Mouse (Mus musculus) kidney, embryonic 14.5 days (tissue): ENCODE measurements around the gene Lingo1. TPM values are rescaled to one million over a fixed set of nuclear protein-coding genes. Genes with fewer than 3 reads are reported as not detected.
A peak's percentile ranks its signal among the peaks of the same experiment; 100 is the strongest.

Experiments used
- ATAC-seq: fragments of 200-750 bp; cut with Nextera tagmentation; 2 replicates; pipeline ENCODE4 v1.8.0; 2017; ENCODE audit warnings: moderate number of reproducible peaks, mild to moderate bottlenecking, moderate TSS enrichment, moderate library complexity; ENCODE audit not compliant: low FRiP score, low TSS enrichment
- H3K27ac ChIP-seq: fragments of 300-500 bp; sonication (generic); 2 replicates; pipeline ENCODE4 v1.5.1; 2014; ENCODE audit warnings: low read depth, mild to moderate bottlenecking, low read length, moderate library complexity, mixed read lengths
- H3K27me3 ChIP-seq: fragments of 300-500 bp; sonication (generic); 2 replicates; pipeline ENCODE4 v1.6.1; 2014; ENCODE audit warnings: mild to moderate bottlenecking, low read length; ENCODE audit not compliant: control insufficient read depth, insufficient read depth
- H3K36me3 ChIP-seq: fragments of 300-500 bp; sonication (generic); 2 replicates; pipeline ENCODE4 v1.6.1; 2014; ENCODE audit warnings: low read length, mixed read lengths; ENCODE audit not compliant: control insufficient read depth, insufficient read depth
- H3K4me1 ChIP-seq: fragments of 300-500 bp; sonication (generic); 2 replicates; pipeline ENCODE4 v1.6.1; 2014; ENCODE audit warnings: low read length, mixed read lengths; ENCODE audit not compliant: control insufficient read depth, insufficient read depth
- H3K4me2 ChIP-seq: fragments of 300-500 bp; sonication (generic); replicated peaks from 2 replicates; pipeline ENCODE4 v1.6.1; 2014; ENCODE audit warnings: low read depth, mild to moderate bottlenecking, low read length
- H3K4me3 ChIP-seq: fragments of 300-500 bp; sonication (generic); 2 replicates; pipeline ENCODE4 v1.5.1; 2014; ENCODE audit warnings: mild to moderate bottlenecking, low read length
- H3K9ac ChIP-seq: fragments of 300-500 bp; sonication (generic); 2 replicates; pipeline ENCODE4 v1.6.1; 2014; ENCODE audit warnings: low read depth, mild to moderate bottlenecking, low read length, moderate library complexity
- H3K9me3 ChIP-seq: fragments of 300-500 bp; sonication (generic); 2 replicates; pipeline ENCODE4 v1.6.1; 2016; ENCODE audit warnings: low read length; ENCODE audit not compliant: control insufficient read depth
- WGBS: fragments of 180-500 bp; shearing (Covaris S2); extraction: QIAGEN DNeasy Blood & Tissue Kit; methylation state at CpG from one replicate; pipeline ENCODE4 v1.1.7; 2014; 5-methylcytosine and 5-hydroxymethylcytosine counted together
- polyA plus RNA-seq: library from polyadenylated mRNA; unstranded; fragments of >200 nt; fragmentation: Nextera tagmentation; extraction: Ambion mirVana; gene quantifications from 2 replicates; pipeline ENCODE4 v1.2.1, GENCODE M21; 2014

Lingo1 gene
- polyA plus RNA-seq, 1 experiment from 2014 or later, result 4.6 TPM

DNA sequence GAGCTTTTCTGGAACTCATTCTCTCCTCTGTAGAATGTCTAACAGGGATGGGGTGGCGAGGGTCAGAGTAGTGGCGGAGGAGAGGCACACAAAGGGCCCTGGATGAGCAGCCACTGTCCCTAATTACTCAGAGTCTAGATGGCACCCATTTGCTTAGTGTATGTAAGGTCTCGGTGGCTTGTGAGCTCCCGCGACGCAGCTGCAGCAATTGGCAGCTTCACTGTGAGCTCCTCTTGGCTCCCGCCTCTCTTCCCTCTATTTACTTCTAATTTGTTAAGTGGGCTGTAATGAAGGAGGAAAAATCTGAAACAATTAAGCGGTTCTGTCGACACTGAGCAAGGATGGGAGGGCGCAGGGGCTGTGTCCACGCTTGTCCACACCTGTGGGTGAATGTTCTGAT, 195.6 kb downstream of the Lingo1 start:
- H3K9ac ChIP-seq, result no peak overlapping the region
- no peak for ATAC-seq
- H3K27me3 ChIP-seq, result no peaks in the 10 kb centered on the region
- H3K4me2 ChIP-seq, result no peak overlapping the region
- 35% methylated on average over 11 of the region's 11 CpGs for WGBS
- no peaks in the 10 kb centered on the region for H3K9me3 ChIP-seq
- no peak overlapping the region for H3K4me3 ChIP-seq
- H3K4me1 ChIP-seq, result peaks cover 9% of the 10 kb centered on the region
- no peak overlapping the region for H3K27ac ChIP-seq
- no peaks in the 10 kb centered on the region for H3K36me3 ChIP-seq

- Histone ChIP-seq H3K27me3 (no peaks in the 10 kb centered on the region), H3K36me3 (no peaks in the 10 kb centered on the region), H3K4me3 (no peak overlapping the region), H3K4me1 (0 out of 2 replicates have a peak, but pooled peaks cover 3% of the 10 kb centered on the region), H3K27ac (no peak overlapping the region), H3K4me2 (no peak overlapping the region), H3K9ac (no peak overlapping the region), H3K9me3 (no peaks in the 10 kb centered on the region)
- ATAC-seq, result no peak
- 88% methylated on average over 7 of the region's 7 CpGs for WGBS
These were observed 203.6 kb downstream of the Lingo1 start for GRCm38 (mm10) chr9:56592639-56593038.

- Histone ChIP-seq H3K9ac (no peak overlapping the region), H3K27me3 (no peaks in the 10 kb centered on the region), H3K9me3 (no peaks in the 10 kb centered on the region), H3K4me2 (no peak overlapping the region), H3K4me1 (0 out of 2 replicates have a peak, but pooled peaks cover 3% of the 10 kb centered on the region), H3K4me3 (no peak overlapping the region), H3K36me3 (no peaks in the 10 kb centered on the region), H3K27ac (no peak overlapping the region)
- 56% methylated on average over 8 of the region's 8 CpGs for whole genome bisulfite sequencing
- ATAC-seq, result no peak
These were observed 204.9 kb downstream of the Lingo1 start for GRCm38 (mm10) chr9:56591248-56591888.

DNA sequence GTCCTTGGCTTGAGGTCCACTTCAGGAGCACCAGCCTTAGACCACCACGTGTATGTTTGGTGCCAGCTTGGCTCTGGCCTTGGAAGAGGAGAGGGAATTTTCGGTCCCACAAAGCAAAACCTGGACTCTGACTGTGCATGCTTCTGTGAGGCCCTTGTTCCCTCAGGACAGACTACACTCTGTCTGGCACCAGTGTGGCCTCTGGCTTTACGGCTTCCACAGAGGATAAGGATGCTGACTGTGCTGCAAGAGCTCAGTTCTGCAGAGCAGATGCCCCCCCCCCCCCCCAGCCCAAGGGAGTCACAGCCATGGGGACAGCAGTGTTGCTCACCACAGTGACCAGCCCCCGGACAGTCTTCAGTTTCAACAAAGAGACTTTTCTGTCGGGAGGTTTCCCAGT, 206.5 kb downstream of the Lingo1 start:
- 37% methylated on average over 5 of the region's 5 CpGs for WGBS
- Histone ChIP-seq H3K36me3 (no peaks in the 10 kb centered on the region), H3K27ac (no peak overlapping the region), H3K4me2 (no peak overlapping the region), H3K27me3 (no peaks in the 10 kb centered on the region), H3K9me3 (no peaks in the 10 kb centered on the region), H3K9ac (no peak overlapping the region), H3K4me3 (no peak overlapping the region), H3K4me1 (0 out of 2 replicates have a peak, but pooled peaks cover 3% of the 10 kb centered on the region)
- ATAC-seq, result no peak

- Histone ChIP-seq H3K27me3 (no peaks in the 10 kb centered on the region), H3K4me1 (0 out of 2 replicates have a peak, but pooled peaks cover 4% of the 10 kb centered on the region), H3K36me3 (no peaks in the 10 kb centered on the region), H3K27ac (no peak overlapping the region), H3K4me2 (no peak overlapping the region), H3K9ac (no peak overlapping the region), H3K4me3 (no peak overlapping the region), H3K9me3 (no peaks in the 10 kb centered on the region)
- ATAC-seq, result peak; percentile 48; the same call in 1 of the 2 replicates
- 38% methylated on average over 7 of the region's 7 CpGs for WGBS
These were observed 212.2 kb downstream of the Lingo1 start for GRCm38 (mm10) chr9:56584043-56584424.

GRCm38 (mm10) chr9:56583139-56584042, 212.9 kb downstream of the Lingo1 start:
- 63% methylated on average over 11 of the region's 11 CpGs for WGBS
- H3K27ac ChIP-seq, result no peak overlapping the region

DNA sequence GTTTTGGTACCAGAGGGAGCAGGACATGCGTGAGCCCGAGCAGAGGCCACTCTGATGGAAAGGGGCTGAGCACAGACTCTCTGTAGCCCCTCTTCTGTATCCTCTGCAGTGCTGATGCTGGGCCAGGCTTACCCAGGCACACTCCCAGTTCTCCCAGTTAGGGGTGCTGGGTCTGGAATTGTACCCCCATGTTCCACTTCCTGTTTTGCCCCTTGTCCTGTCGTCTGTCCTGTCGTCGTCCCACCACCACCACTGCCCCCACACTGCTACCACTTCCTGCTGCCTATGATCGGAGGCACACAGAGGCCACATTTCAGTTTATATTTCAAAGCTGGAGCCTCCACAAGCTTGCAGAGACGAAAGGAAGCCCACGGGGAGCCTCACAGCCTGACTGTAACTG, 213.6 kb downstream of the Lingo1 start:
- 39% methylated on average over 8 of the region's 8 CpGs for WGBS
- no peak for ATAC-seq

More at GRCm38 (mm10) chr9:56583139-56584042, 212.9 kb downstream of the Lingo1 start:
- H3K9ac ChIP-seq, result no peak overlapping the region
- H3K27me3 ChIP-seq, result no peaks in the 10 kb centered on the region
- H3K4me1 ChIP-seq, result 0 out of 2 replicates have a peak, but pooled peaks cover 4% of the 10 kb centered on the region
- no peak overlapping the region for H3K4me3 ChIP-seq
- H3K4me2 ChIP-seq, result no peak overlapping the region
- H3K36me3 ChIP-seq, result no peaks in the 10 kb centered on the region
- ATAC-seq, result no peak
- no peaks in the 10 kb centered on the region for H3K9me3 ChIP-seq

DNA sequence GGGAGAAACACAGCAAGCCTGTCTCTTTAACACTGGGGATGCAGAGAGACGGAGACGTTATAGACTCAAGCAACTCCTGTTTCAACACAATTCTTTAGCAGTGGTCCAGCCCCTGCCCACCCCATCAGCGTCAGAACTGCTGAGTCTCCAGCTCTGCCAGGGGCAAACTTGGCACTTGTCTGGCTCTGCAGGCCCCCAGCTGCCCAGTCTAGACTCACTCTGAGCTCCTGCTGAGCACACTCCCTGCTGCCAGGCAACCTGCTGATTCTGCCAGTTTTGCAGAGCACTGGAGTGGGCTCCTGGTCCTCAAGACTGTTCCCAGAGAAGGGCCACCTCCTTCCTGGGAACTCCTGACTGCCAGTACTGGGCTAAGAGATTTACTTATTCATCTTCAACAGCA, 214.6 kb downstream of the Lingo1 start:
- Histone ChIP-seq H3K4me2 (no peak overlapping the region), H3K9me3 (no peaks in the 10 kb centered on the region), H3K9ac (no peak overlapping the region), H3K27me3 (no peaks in the 10 kb centered on the region), H3K36me3 (no peaks in the 10 kb centered on the region), H3K4me3 (no peak overlapping the region), H3K4me1 (0 out of 2 replicates have a peak, but pooled peaks cover 4% of the 10 kb centered on the region), H3K27ac (no peak overlapping the region)
- ATAC-seq, result no peak
- WGBS, result 50% methylated on average over 3 of the region's 3 CpGs

More for the DNA sequence above, 213.6 kb downstream of the Lingo1 start:
- Histone ChIP-seq H3K36me3 (no peaks in the 10 kb centered on the region), H3K27ac (no peak overlapping the region), H3K27me3 (no peaks in the 10 kb centered on the region), H3K9me3 (no peaks in the 10 kb centered on the region), H3K9ac (no peak overlapping the region), H3K4me1 (0 out of 2 replicates have a peak, but pooled peaks cover 4% of the 10 kb centered on the region), H3K4me2 (no peak overlapping the region), H3K4me3 (no peak overlapping the region)

DNA sequence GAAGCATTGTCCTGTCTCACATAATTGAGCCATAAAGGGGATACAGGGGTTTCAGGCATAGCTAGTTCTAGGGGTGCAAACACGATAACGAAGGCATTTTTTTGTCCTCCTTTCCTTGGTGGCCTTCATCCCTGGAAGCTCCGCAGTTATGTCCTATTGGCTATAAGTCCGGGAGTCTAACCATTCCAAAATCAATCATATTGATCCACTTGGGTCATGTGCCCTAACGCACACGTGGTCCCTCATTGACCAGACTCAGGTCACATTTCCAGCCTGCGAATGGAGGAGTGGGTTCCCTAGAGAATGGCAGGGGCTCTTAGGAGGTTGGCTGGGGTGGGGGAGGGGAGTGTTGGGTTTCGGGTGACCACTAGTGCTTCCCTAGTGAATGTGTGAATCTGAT, 215.3 kb downstream of the Lingo1 start:
- Histone ChIP-seq H3K27me3 (no peaks in the 10 kb centered on the region), H3K4me2 (no peak overlapping the region), H3K27ac (no peak overlapping the region), H3K9me3 (no peaks in the 10 kb centered on the region), H3K4me3 (no peak overlapping the region), H3K36me3 (no peaks in the 10 kb centered on the region), H3K9ac (no peak overlapping the region), H3K4me1 (0 out of 2 replicates have a peak, but pooled peaks cover 4% of the 10 kb centered on the region)
- ATAC-seq, result no peak
- WGBS, result 55% methylated on average over 8 of the region's 8 CpGs
